Mouse (Mus musculus): ENCODE measurements around the gene Gm27021. TPM values are rescaled to one million over a fixed set of nuclear protein-coding genes. Genes with fewer than 3 reads are reported as not detected.
A peak's percentile ranks its signal among the peaks of the same experiment; 100 is the strongest.

The Gm27021 gene
- polyA plus RNA-seq, 1 experiment: not detected

- peak within 1 kb of the TSS; percentile 40; the same call in 1 of the 2 replicates for H3K27ac ChIP-seq (ENCODE audit: insufficient read depth, low read length)
- no peaks in the 10 kb centered on the region for H3K9me3 ChIP-seq (replicated peaks; ENCODE audit: control insufficient read depth, insufficient read depth, low read length, poor library complexity, severe bottlenecking)
- no peaks in the 10 kb centered on the region for H3K27me3 ChIP-seq (ENCODE audit: control insufficient read depth, insufficient read depth, low read length, poor library complexity, severe bottlenecking)
- no peaks in the 10 kb centered on the region for H3K4me1 ChIP-seq (ENCODE audit: control insufficient read depth, insufficient read depth, low read length)
- H3K9ac ChIP-seq (ENCODE audit: low read depth, poor library complexity, severe bottlenecking): peak within 1 kb of the TSS; percentile 89
- peak within 1 kb of the TSS; percentile 95 for H3K4me3 ChIP-seq (ENCODE audit: low read depth, low read length)
- peaks cover 4% of the 10 kb centered on the region for H3K36me3 ChIP-seq (ENCODE audit: control insufficient read depth, insufficient read depth, low read length, poor library complexity, severe bottlenecking)
- no peak for TF ChIP-seq CTCF (IDR thresholded peaks at IDR 0.05; ENCODE audit: low read depth, low read length)
- peak; percentile 74 for TF ChIP-seq POLR2A (IDR thresholded peaks at IDR 0.05; ENCODE audit: insufficient read depth, low read length)
- TF ChIP-seq EP300 (IDR thresholded peaks at IDR 0.05; ENCODE audit: insufficient read depth, low read depth, low read length): 0 out of 2 replicates have a peak, but pooled peaks have one; percentile 51
Observed at GRCm38 (mm10) chr8:120588908-120589771, 78.7 kb downstream of the Gm27021 start, which contains the start of gene Gins2. Gene Gins2, minus strand, starts transcription at chr8:120589304.

DNA sequence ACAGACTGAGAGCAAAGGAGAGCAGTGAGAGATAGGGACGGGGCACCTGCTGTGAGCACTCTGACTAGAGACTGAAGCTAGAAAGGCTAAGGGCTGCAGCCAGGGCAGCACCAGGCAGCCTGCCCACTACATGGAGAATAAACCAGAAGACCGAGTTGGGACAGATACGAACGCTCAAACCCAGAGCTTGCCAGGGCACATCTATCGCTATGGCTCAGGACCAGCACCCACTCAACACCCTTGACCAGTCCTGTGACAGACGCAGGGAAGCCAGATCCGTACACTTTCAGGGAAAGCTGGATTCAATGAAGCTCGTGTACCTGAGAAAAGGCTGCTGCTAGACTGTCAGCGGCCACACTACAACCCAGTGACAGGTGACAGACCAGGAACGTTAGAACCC is 82.4 kb downstream of the Gm27021 start:
- no peaks in the 10 kb centered on the region for H3K27me3 ChIP-seq (ENCODE audit: control insufficient read depth, insufficient read depth, low read length, poor library complexity, severe bottlenecking)
- H3K4me3 ChIP-seq (ENCODE audit: low read depth, low read length): no peak overlapping the region
- no peak for TF ChIP-seq EP300 (IDR thresholded peaks at IDR 0.05; ENCODE audit: insufficient read depth, low read depth, low read length)
- TF ChIP-seq POLR2A (IDR thresholded peaks at IDR 0.05; ENCODE audit: insufficient read depth, low read length): no peak
- no peak for TF ChIP-seq CTCF (IDR thresholded peaks at IDR 0.05; ENCODE audit: low read depth, low read length)
- H3K9me3 ChIP-seq (replicated peaks; ENCODE audit: control insufficient read depth, insufficient read depth, low read length, poor library complexity, severe bottlenecking): no peaks in the 10 kb centered on the region
- no peak overlapping the region for H3K27ac ChIP-seq (ENCODE audit: insufficient read depth, low read length)
- peaks cover 10% of the 10 kb centered on the region for H3K36me3 ChIP-seq (ENCODE audit: control insufficient read depth, insufficient read depth, low read length, poor library complexity, severe bottlenecking)
- H3K9ac ChIP-seq (ENCODE audit: low read depth, poor library complexity, severe bottlenecking): no peak overlapping the region
- H3K4me1 ChIP-seq (ENCODE audit: control insufficient read depth, insufficient read depth, low read length): no peaks in the 10 kb centered on the region

GRCm38 (mm10) chr8:120581811-120582210 is 86.1 kb downstream of the Gm27021 start:
- no peak for TF ChIP-seq CTCF (IDR thresholded peaks at IDR 0.05; ENCODE audit: low read depth, low read length)
- no peak for TF ChIP-seq POLR2A (IDR thresholded peaks at IDR 0.05; ENCODE audit: insufficient read depth, low read length)
- TF ChIP-seq EP300 (IDR thresholded peaks at IDR 0.05; ENCODE audit: insufficient read depth, low read depth, low read length): no peak
- Histone ChIP-seq H3K4me1 (ENCODE audit: control insufficient read depth, insufficient read depth, low read length) (no peaks in the 10 kb centered on the region), H3K4me3 (ENCODE audit: low read depth, low read length) (no peak overlapping the region), H3K36me3 (ENCODE audit: control insufficient read depth, insufficient read depth, low read length, poor library complexity, severe bottlenecking) (peaks cover 44% of the 10 kb centered on the region), H3K27me3 (ENCODE audit: control insufficient read depth, insufficient read depth, low read length, poor library complexity, severe bottlenecking) (no peaks in the 10 kb centered on the region), H3K27ac (ENCODE audit: insufficient read depth, low read length) (no peak overlapping the region), H3K9ac (ENCODE audit: low read depth, poor library complexity, severe bottlenecking) (no peak overlapping the region), H3K9me3 (replicated peaks; ENCODE audit: control insufficient read depth, insufficient read depth, low read length, poor library complexity, severe bottlenecking) (no peaks in the 10 kb centered on the region)

DNA sequence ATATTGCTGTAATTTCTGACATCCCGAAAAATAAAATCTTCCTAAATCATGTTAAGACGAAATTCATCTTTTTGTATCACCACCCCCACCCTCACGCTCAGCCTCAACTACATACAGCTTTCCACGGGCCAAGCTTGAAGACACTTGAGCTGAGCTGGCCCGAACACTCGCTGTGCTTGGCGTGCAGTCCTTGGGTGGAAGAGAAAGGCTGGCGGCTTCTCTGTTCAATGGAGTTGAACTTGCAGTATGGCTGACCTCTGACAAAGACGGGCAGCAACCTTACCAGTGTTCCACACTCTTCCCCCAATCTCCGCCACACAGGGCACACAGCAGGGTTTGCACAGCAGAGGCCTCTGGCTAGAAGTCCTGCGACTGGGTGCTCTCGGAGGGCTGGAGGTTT is 86.5 kb downstream of the Gm27021 start:
- Histone ChIP-seq H3K27me3 (ENCODE audit: control insufficient read depth, insufficient read depth, low read length, poor library complexity, severe bottlenecking) (no peaks in the 10 kb centered on the region), H3K4me1 (ENCODE audit: control insufficient read depth, insufficient read depth, low read length) (no peaks in the 10 kb centered on the region), H3K9ac (ENCODE audit: low read depth, poor library complexity, severe bottlenecking) (no peak overlapping the region), H3K4me3 (ENCODE audit: low read depth, low read length) (no peak overlapping the region), H3K9me3 (replicated peaks; ENCODE audit: control insufficient read depth, insufficient read depth, low read length, poor library complexity, severe bottlenecking) (no peaks in the 10 kb centered on the region), H3K36me3 (ENCODE audit: control insufficient read depth, insufficient read depth, low read length, poor library complexity, severe bottlenecking) (peaks cover 45% of the 10 kb centered on the region), H3K27ac (ENCODE audit: insufficient read depth, low read length) (no peak overlapping the region)
- TF ChIP-seq CTCF (IDR thresholded peaks at IDR 0.05; ENCODE audit: low read depth, low read length): no peak
- TF ChIP-seq POLR2A (IDR thresholded peaks at IDR 0.05; ENCODE audit: insufficient read depth, low read length): no peak

DNA sequence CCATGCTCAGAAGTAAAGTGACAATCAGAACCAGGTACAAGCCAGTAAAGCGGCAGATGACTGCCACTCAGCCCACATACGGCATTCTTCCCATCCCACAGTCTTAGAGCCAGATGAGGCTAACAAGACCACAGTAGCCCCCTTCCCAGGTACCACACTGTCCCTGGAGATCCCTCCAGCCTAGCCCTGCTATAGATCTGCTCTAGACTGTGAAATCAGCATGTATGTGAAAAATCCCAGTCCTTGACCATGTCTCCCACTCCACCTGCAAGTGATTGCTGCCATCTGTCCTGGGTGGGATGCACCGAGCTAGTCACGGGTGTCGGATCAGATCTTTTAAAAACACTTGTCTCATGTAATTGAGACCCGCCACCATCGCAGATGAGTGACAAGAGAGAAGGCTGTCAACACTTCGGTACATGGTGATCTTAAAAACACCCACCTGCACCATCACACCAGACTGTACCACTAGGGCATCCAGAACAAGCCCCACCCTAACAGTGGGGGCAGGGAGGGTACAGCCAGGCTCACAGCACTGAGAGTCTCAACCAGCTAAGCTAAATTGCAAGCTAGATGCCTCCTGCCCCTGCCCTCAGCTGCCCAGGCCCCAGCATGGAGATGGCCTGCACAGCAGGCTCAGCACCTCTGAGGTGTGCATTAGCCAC is 87.4 kb downstream of the Gm27021 start:
- TF ChIP-seq POLR2A (IDR thresholded peaks at IDR 0.05; ENCODE audit: insufficient read depth, low read length) (no peak), EP300 (IDR thresholded peaks at IDR 0.05; ENCODE audit: insufficient read depth, low read depth, low read length) (no peak), CTCF (IDR thresholded peaks at IDR 0.05; ENCODE audit: low read depth, low read length) (no peak)
- H3K4me1 ChIP-seq (ENCODE audit: control insufficient read depth, insufficient read depth, low read length): no peaks in the 10 kb centered on the region
- peaks cover 53% of the 10 kb centered on the region for H3K36me3 ChIP-seq (ENCODE audit: control insufficient read depth, insufficient read depth, low read length, poor library complexity, severe bottlenecking)
- no peak overlapping the region for H3K27ac ChIP-seq (ENCODE audit: insufficient read depth, low read length)
- H3K4me3 ChIP-seq (ENCODE audit: low read depth, low read length): no peak overlapping the region
- H3K9me3 ChIP-seq (replicated peaks; ENCODE audit: control insufficient read depth, insufficient read depth, low read length, poor library complexity, severe bottlenecking): no peaks in the 10 kb centered on the region
- H3K9ac ChIP-seq (ENCODE audit: low read depth, poor library complexity, severe bottlenecking): no peak overlapping the region
- H3K27me3 ChIP-seq (ENCODE audit: control insufficient read depth, insufficient read depth, low read length, poor library complexity, severe bottlenecking): no peaks in the 10 kb centered on the region

DNA sequence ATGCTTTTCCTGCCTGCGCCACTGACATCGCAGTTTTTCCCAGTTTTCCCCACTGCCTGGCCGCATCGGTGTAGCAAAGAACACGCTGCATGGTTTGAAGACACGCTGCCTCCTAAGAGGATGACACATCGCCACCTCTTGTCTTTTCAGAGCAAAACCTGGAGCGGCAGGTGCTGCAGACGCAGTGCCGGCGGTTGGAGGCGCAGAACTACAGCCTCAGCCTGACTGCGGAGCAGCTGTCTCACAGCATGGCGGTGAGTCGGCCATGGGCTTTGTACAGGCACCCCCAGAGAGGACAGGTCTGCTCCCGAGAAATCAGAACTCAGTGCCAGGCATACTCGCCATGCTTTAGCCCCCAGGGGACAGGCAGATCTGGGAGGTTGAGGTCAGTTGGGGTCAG is 90.1 kb downstream of the Gm27021 start:
- Histone ChIP-seq H3K4me3 (ENCODE audit: low read depth, low read length) (no peak overlapping the region), H3K4me1 (ENCODE audit: control insufficient read depth, insufficient read depth, low read length) (peaks cover 3% of the 10 kb centered on the region), H3K9ac (ENCODE audit: low read depth, poor library complexity, severe bottlenecking) (no peak overlapping the region), H3K9me3 (replicated peaks; ENCODE audit: control insufficient read depth, insufficient read depth, low read length, poor library complexity, severe bottlenecking) (no peaks in the 10 kb centered on the region), H3K27me3 (ENCODE audit: control insufficient read depth, insufficient read depth, low read length, poor library complexity, severe bottlenecking) (no peaks in the 10 kb centered on the region), H3K36me3 (ENCODE audit: control insufficient read depth, insufficient read depth, low read length, poor library complexity, severe bottlenecking) (peaks cover 78% of the 10 kb centered on the region), H3K27ac (ENCODE audit: insufficient read depth, low read length) (no peak overlapping the region)
- no peak for TF ChIP-seq CTCF (IDR thresholded peaks at IDR 0.05; ENCODE audit: low read depth, low read length)
- no peak for TF ChIP-seq EP300 (IDR thresholded peaks at IDR 0.05; ENCODE audit: insufficient read depth, low read depth, low read length)
